Mouse (Mus musculus) CH12.LX (cell line): ENCODE measurements around the gene Smoc1.

Source experiments
- CHD1 ChIP-seq: IDR thresholded peaks from 2 replicates; pipeline ENCODE4 v1.6.1; 2012; ENCODE audit warnings: low read depth, low read length, improper control_type of control experiment, inconsistent platforms
- CHD2 ChIP-seq: IDR thresholded peaks from 2 replicates; pipeline ENCODE4 v1.6.1; 2011; ENCODE audit warnings: low read length, improper control_type of control experiment
- CTCF ChIP-seq, 2 experiments: IDR thresholded peaks in 1 of 2; conservative IDR thresholded peaks in 1 of 2; 2 replicates each; pipeline ENCODE4 v1.5.1; 2011 to 2012; ENCODE audit warnings: low read depth in 2 of 2, low read length in 2 of 2, improper control_type of control experiment in 1 of 2, inconsistent platforms in 1 of 2, mild to moderate bottlenecking in 1 of 2, moderate library complexity in 1 of 2
- NELFE ChIP-seq: IDR thresholded peaks from 2 replicates; pipeline ENCODE4 v1.6.1; 2011; ENCODE audit warnings: low read depth, low read length, improper control_type of control experiment
- POLR2A ChIP-seq: IDR thresholded peaks from 2 replicates; pipeline ENCODE4 v1.6.1; 2011; ENCODE audit warnings: low read depth, mild to moderate bottlenecking, improper control_type of control experiment, low read length
- POLR2AphosphoS2 ChIP-seq: IDR thresholded peaks from 2 replicates; pipeline ENCODE4 v1.6.1; 2011; ENCODE audit warnings: low read depth, low read length, improper control_type of control experiment
- SIN3A ChIP-seq: IDR thresholded peaks from 2 replicates; pipeline ENCODE4 v1.6.1; 2012; ENCODE audit warnings: low read length, improper control_type of control experiment, inconsistent platforms
- TCF12 ChIP-seq: IDR thresholded peaks from 2 replicates; pipeline ENCODE4 v1.6.1; 2014; ENCODE audit warnings: low read depth, mild to moderate bottlenecking, inconsistent platforms, low read length, improper control_type of control experiment
- USF1 ChIP-seq: IDR thresholded peaks from 2 replicates; pipeline ENCODE4 v1.6.1; 2014; ENCODE audit warnings: low read depth, mild to moderate bottlenecking, inconsistent platforms, low read length, improper control_type of control experiment
- ZKSCAN1 ChIP-seq: IDR thresholded peaks from 2 replicates; pipeline ENCODE4 v1.6.1; 2012; ENCODE audit warnings: low read depth, inconsistent platforms, low read length, improper control_type of control experiment, borderline replicate concordance

DNA sequence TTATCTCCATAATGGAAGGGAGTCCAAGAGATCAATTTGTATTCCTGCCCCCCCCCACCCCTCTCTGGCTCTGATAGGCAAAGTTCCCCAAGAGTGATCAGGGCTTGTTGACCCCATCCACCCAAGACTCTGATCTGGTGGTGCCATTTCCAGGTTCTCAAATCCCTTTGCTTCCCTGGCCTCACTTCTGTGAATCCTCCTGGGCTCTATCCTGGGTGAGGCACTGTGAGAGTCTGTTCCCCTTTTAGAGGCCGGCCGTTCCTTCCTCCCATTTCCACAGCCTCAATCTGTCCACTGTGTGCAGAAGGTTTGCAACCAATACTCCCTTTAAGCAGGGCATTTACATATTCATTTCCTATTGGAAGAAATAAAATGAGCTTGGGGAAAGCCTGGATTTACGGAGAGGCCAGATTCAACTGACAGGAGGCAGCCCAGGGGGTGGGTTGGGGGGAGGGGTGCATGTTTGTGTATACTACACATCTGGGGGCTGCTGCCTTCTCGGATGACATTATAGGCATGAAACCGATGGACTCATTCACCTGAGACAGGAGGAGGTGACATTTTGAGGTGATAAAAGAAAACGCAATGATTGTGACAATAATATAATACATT is 199.5 kb downstream of the Smoc1 start:
- no peak for TF ChIP-seq CHD2
- no peak for TF ChIP-seq TCF12
- TF ChIP-seq CTCF (conservative IDR thresholded peaks at IDR 0.05 in 1 of 2, IDR thresholded peaks at IDR 0.05 in 1 of 2; ENCODE audit: low read depth in 2 of 2, low read length in 2 of 2) = no peak
- TF ChIP-seq POLR2A = no peak
- TF ChIP-seq CHD1 = no peak
- TF ChIP-seq POLR2AphosphoS2 = no peak
- TF ChIP-seq ZKSCAN1 = no peak
- TF ChIP-seq USF1 = no peak
- TF ChIP-seq NELFE = no peak
- no peak for TF ChIP-seq SIN3A
